28 mouse cellular contexts compared by ENCODE assay signal in genomic region chr19:43784761-43785160, GRCm38 (mm10). TPM values are rescaled to one million over a fixed set of nuclear protein-coding genes. Genes with fewer than 3 reads are reported as not detected.
A peak's percentile ranks its signal among the peaks of the same experiment; 100 is the strongest.
DNase-seq lines count a peak whose midpoint lies in the region; ATAC-seq and TF ChIP-seq lines count a peak whose summit lies in the region.
"Had no signal": no experiment of that assay in that cellular context is flagged by ENCODE, and none has a peak within 500 bp of the region (broad histone marks: within the 10 kb centered on the region; RNA-seq: fewer than 3 reads in every experiment).

No protein-coding gene starts in this region.

- no peak for ATAC-seq in liver, embryonic 12.5 days
- ATAC-seq in liver, embryonic 11.5 days (replicated peaks; ENCODE audit: low FRiP score): no peak
- ATAC-seq in intestine, postnatal 0 days: no peak
- ATAC-seq in liver, postnatal 0 days: no peak
- ATAC-seq: forebrain, embryonic 16.5 days; midbrain, embryonic 13.5 days had no signal

- 47% methylated on average over 8 of the region's 8 CpGs for WGBS in liver, embryonic 12.5 days (ENCODE audit: insufficient replicate concordance)
- 61% methylated on average over 8 of the region's 8 CpGs for WGBS in liver, embryonic 11.5 days
- WGBS in intestine, postnatal 0 days: 55% methylated on average over 8 of the region's 8 CpGs
- WGBS in liver, postnatal 0 days (ENCODE audit: insufficient replicate concordance): 36% methylated on average over 8 of the region's 8 CpGs
- WGBS in embryonic facial prominence, embryonic 10.5 days: 87% methylated on average over 8 of the region's 8 CpGs

- no peak for TF ChIP-seq CTCF in intestine, postnatal 0 days (IDR thresholded peaks at IDR 0.05; ENCODE audit: low read depth)
- no peak for TF ChIP-seq CTCF in liver, postnatal 0 days (IDR thresholded peaks at IDR 0.05; ENCODE audit: low read depth)

- no peaks in the 10 kb centered on the region for H3K9me3 ChIP-seq in liver, embryonic 12.5 days (replicated peaks)
- H3K9me3 ChIP-seq in liver, embryonic 11.5 days (ENCODE audit: control insufficient read depth, low read length): no peaks in the 10 kb centered on the region
- no peaks in the 10 kb centered on the region for H3K9me3 ChIP-seq in intestine, postnatal 0 days (ENCODE audit: control insufficient read depth)
- H3K9me3 ChIP-seq in liver, postnatal 0 days (ENCODE audit: low read length): no peaks in the 10 kb centered on the region
- H3K9me3 ChIP-seq in embryonic facial prominence, embryonic 10.5 days: no peaks in the 10 kb centered on the region
- H3K9me3 ChIP-seq: heart, embryonic 13.5 days; lung, embryonic 15.5 days; midbrain, embryonic 13.5 days; stomach, embryonic 15.5 days had no signal

- H3K27me3 ChIP-seq in liver, embryonic 12.5 days (replicated peaks): no peaks in the 10 kb centered on the region
- H3K27me3 ChIP-seq in liver, embryonic 11.5 days (replicated peaks; ENCODE audit: control insufficient read depth, insufficient read depth, low read length): no peaks in the 10 kb centered on the region
- H3K27me3 ChIP-seq in intestine, postnatal 0 days (replicated peaks; ENCODE audit: control insufficient read depth, insufficient read depth, low read length): no peaks in the 10 kb centered on the region
- no peaks in the 10 kb centered on the region for H3K27me3 ChIP-seq in liver, postnatal 0 days (ENCODE audit: insufficient read depth, low read length)
- no peaks in the 10 kb centered on the region for H3K27me3 ChIP-seq in embryonic facial prominence, embryonic 10.5 days (replicated peaks; ENCODE audit: low read depth, poor library complexity, severe bottlenecking)
- H3K27me3 ChIP-seq: lung, embryonic 15.5 days; midbrain, embryonic 13.5 days; stomach, embryonic 15.5 days had no signal

- H3K4me3 ChIP-seq in liver, embryonic 12.5 days: no peak overlapping the region
- no peak overlapping the region for H3K4me3 ChIP-seq in liver, embryonic 11.5 days (ENCODE audit: low read depth, low read length)
- H3K4me3 ChIP-seq in intestine, postnatal 0 days (ENCODE audit: low read depth, low read length): peak overlapping the region; percentile 41
- H3K4me3 ChIP-seq in liver, postnatal 0 days (ENCODE audit: low read depth, low read length): peak overlapping the region; percentile 43
- H3K4me3 ChIP-seq in embryonic facial prominence, embryonic 10.5 days: no peak overlapping the region
- H3K4me3 ChIP-seq: gastrocnemius, adult 2 months; heart, embryonic 13.5 days; lung, embryonic 15.5 days; midbrain, embryonic 13.5 days; stomach, embryonic 15.5 days had no signal

- no peak overlapping the region for H3K9ac ChIP-seq in liver, embryonic 12.5 days
- H3K9ac ChIP-seq in liver, embryonic 11.5 days (ENCODE audit: low read depth, low read length): no peak overlapping the region
- H3K9ac ChIP-seq in intestine, postnatal 0 days (ENCODE audit: low read depth, low read length): peak overlapping the region; percentile 65
- peak overlapping the region; percentile 61 for H3K9ac ChIP-seq in liver, postnatal 0 days (replicated peaks)
- H3K9ac ChIP-seq: heart, embryonic 13.5 days; hindbrain, embryonic 14.5 days; lung, embryonic 15.5 days; midbrain, embryonic 13.5 days; stomach, embryonic 15.5 days had no signal

- peak overlapping the region; percentile 32 for H3K4me2 ChIP-seq in liver, embryonic 12.5 days
- H3K4me2 ChIP-seq in liver, embryonic 11.5 days: no peak overlapping the region
- peak overlapping the region; percentile 45 for H3K4me2 ChIP-seq in intestine, postnatal 0 days (replicated peaks; ENCODE audit: low read depth)
- H3K4me2 ChIP-seq in liver, postnatal 0 days (ENCODE audit: low read depth, low read length): peak overlapping the region; percentile 47
- H3K4me2 ChIP-seq: heart, embryonic 13.5 days; hindbrain, embryonic 14.5 days; lung, embryonic 15.5 days; midbrain, embryonic 13.5 days; stomach, embryonic 15.5 days had no signal

- H3K4me1 ChIP-seq in liver, embryonic 12.5 days: peaks cover 8% of the 10 kb centered on the region; the same call in 1 of the 2 replicates
- no peaks in the 10 kb centered on the region for H3K4me1 ChIP-seq in liver, embryonic 11.5 days (replicated peaks; ENCODE audit: control insufficient read depth, insufficient read depth, low read length)
- H3K4me1 ChIP-seq in intestine, postnatal 0 days (replicated peaks; ENCODE audit: control insufficient read depth, insufficient read depth, low read length): no peaks in the 10 kb centered on the region
- H3K4me1 ChIP-seq in liver, postnatal 0 days (ENCODE audit: insufficient read depth): no peaks in the 10 kb centered on the region
- H3K4me1 ChIP-seq in embryonic facial prominence, embryonic 10.5 days: no peaks in the 10 kb centered on the region
- H3K4me1 ChIP-seq: heart, embryonic 13.5 days; lung, embryonic 15.5 days; midbrain, embryonic 13.5 days; stomach, embryonic 15.5 days had no signal

- H3K27ac ChIP-seq in liver, embryonic 12.5 days: no peak overlapping the region
- no peak overlapping the region for H3K27ac ChIP-seq in liver, embryonic 11.5 days (ENCODE audit: low read depth, low read length)
- peak overlapping the region; percentile 76 for H3K27ac ChIP-seq in intestine, postnatal 0 days (ENCODE audit: low read depth, low read length)
- peak overlapping the region; percentile 80 for H3K27ac ChIP-seq in liver, postnatal 0 days (ENCODE audit: low read depth)
- H3K27ac ChIP-seq in embryonic facial prominence, embryonic 10.5 days (replicated peaks): no peak overlapping the region
- H3K27ac ChIP-seq: gastrocnemius, adult 2 months; heart, embryonic 13.5 days; hindbrain, embryonic 14.5 days; lung, embryonic 15.5 days; midbrain, embryonic 13.5 days; stomach, embryonic 15.5 days had no signal

- no peaks in the 10 kb centered on the region for H3K36me3 ChIP-seq in liver, embryonic 12.5 days
- H3K36me3 ChIP-seq in liver, embryonic 11.5 days (ENCODE audit: control insufficient read depth, insufficient read depth, low read length): no peaks in the 10 kb centered on the region
- H3K36me3 ChIP-seq in intestine, postnatal 0 days (ENCODE audit: control insufficient read depth, insufficient read depth): no peaks in the 10 kb centered on the region
- H3K36me3 ChIP-seq in liver, postnatal 0 days (replicated peaks; ENCODE audit: insufficient read depth, low read length): 0 out of 2 replicates have a peak, but pooled peaks cover 3% of the 10 kb centered on the region
- no peaks in the 10 kb centered on the region for H3K36me3 ChIP-seq in embryonic facial prominence, embryonic 10.5 days (replicated peaks)
- H3K36me3 ChIP-seq: heart, embryonic 13.5 days; lung, embryonic 15.5 days; midbrain, embryonic 13.5 days; stomach, embryonic 15.5 days had no signal

- no peak for DNase-seq in liver, embryonic 11.5 days (ENCODE audit: low spot score)
- DNase-seq in liver, postnatal 0 days: no peak
- no peak for DNase-seq in gastrocnemius, postnatal 4 days (ENCODE audit: low spot score in 2 of 2)
- no peak for DNase-seq in spleen, adult 18-20 months
- no peak for DNase-seq in embryonic facial prominence, embryonic 10.5 days (ENCODE audit: low spot score)
- DNase-seq: adrenal gland, postnatal 25 days; B cell, adult 2 months; cerebellum, adult 8-10 months; gastrocnemius, adult 2 months; gastrocnemius, postnatal 36 days; heart, postnatal 10 days; kidney, adult 8-10 months; kidney, postnatal 25 days; left cerebral cortex, postnatal 4 days; lung, postnatal 36 days; thymus, postnatal 14 days had no signal

- no peak for TF ChIP-seq EP300 in liver, postnatal 0 days (IDR thresholded peaks at IDR 0.05; ENCODE audit: low read depth)

RNA-seq across cellular contexts. Expression of gene Abcc2, which starts 2.8 kb away (rescaled TPM):
- 8.2 and 8.8 TPM in 2 replicates for polyA plus RNA-seq in liver, embryonic 12.5 days (2016; fragmentation: Nextera tagmentation; extraction: Ambion mirVana)
- polyA plus RNA-seq in liver, embryonic 11.5 days (2014; fragmentation: Nextera tagmentation; extraction: Ambion mirVana): 4.5 and 5.1 TPM in 2 replicates
- 90.5 and 129 TPM in 2 replicates for polyA plus RNA-seq in intestine, postnatal 0 days (2015; fragmentation: Nextera tagmentation; extraction: Ambion mirVana)
- 37.7 and 38.3 TPM in 2 replicates for polyA plus RNA-seq in liver, postnatal 0 days (2015; fragmentation: Nextera tagmentation; extraction: Ambion mirVana)
- under 1 TPM; 0.17 to 0.54 TPM for total RNA-seq in gastrocnemius, postnatal 4 days (2021)
- polyA plus RNA-seq in embryonic facial prominence, embryonic 10.5 days (2016; fragmentation: Nextera tagmentation; extraction: Ambion mirVana): 0.05 TPM in 1 of 2 replicates, not detected in the other
- total RNA-seq: gastrocnemius, adult 2 months; gastrocnemius, postnatal 36 days; heart, adult 8-10 months; heart, postnatal 10 days; hematopoietic stem cell, adult 5-6 weeks; megakaryocyte-erythroid progenitor cell, adult 5-6 weeks had no signal
- polyA plus RNA-seq: forebrain, embryonic 11.5 days; forebrain, embryonic 16.5 days; heart, embryonic 13.5 days had no signal

RNA-seq across cellular contexts. Expression of gene Cox15, which starts 32.0 kb away (rescaled TPM):
- polyA plus RNA-seq in liver, embryonic 12.5 days (2016; fragmentation: Nextera tagmentation; extraction: Ambion mirVana): 9.7 and 10.4 TPM in 2 replicates
- polyA plus RNA-seq in liver, embryonic 11.5 days (2014; fragmentation: Nextera tagmentation; extraction: Ambion mirVana): 12.3 and 14.0 TPM in 2 replicates
- 15.3 and 16.8 TPM in 2 replicates for polyA plus RNA-seq in intestine, postnatal 0 days (2015; fragmentation: Nextera tagmentation; extraction: Ambion mirVana)
- 3.4 and 3.5 TPM in 2 replicates for polyA plus RNA-seq in liver, postnatal 0 days (2015; fragmentation: Nextera tagmentation; extraction: Ambion mirVana)
- 10 to 100 TPM; 27.8 to 28.8 TPM for total RNA-seq in gastrocnemius, postnatal 4 days (2021)
- polyA plus RNA-seq in embryonic facial prominence, embryonic 10.5 days (2016; fragmentation: Nextera tagmentation; extraction: Ambion mirVana): 10.9 and 16.2 TPM in 2 replicates

RNA-seq across cellular contexts. Expression of gene Cutc, which starts 32.0 kb away (rescaled TPM):
- 14.5 and 16.5 TPM in 2 replicates for polyA plus RNA-seq in liver, embryonic 12.5 days (2016; fragmentation: Nextera tagmentation; extraction: Ambion mirVana)
- 19.4 and 22.3 TPM in 2 replicates for polyA plus RNA-seq in liver, embryonic 11.5 days (2014; fragmentation: Nextera tagmentation; extraction: Ambion mirVana)
- polyA plus RNA-seq in intestine, postnatal 0 days (2015; fragmentation: Nextera tagmentation; extraction: Ambion mirVana): 21.2 and 23.2 TPM in 2 replicates
- polyA plus RNA-seq in liver, postnatal 0 days (2015; fragmentation: Nextera tagmentation; extraction: Ambion mirVana): 17.1 and 17.6 TPM in 2 replicates
- 10 to 100 TPM in 1 of 2 experiments, 1 to 10 TPM in 1; 8.8 to 11.3 TPM for total RNA-seq in gastrocnemius, postnatal 4 days (2021)
- polyA plus RNA-seq in embryonic facial prominence, embryonic 10.5 days (2016; fragmentation: Nextera tagmentation; extraction: Ambion mirVana): 14.4 and 14.8 TPM in 2 replicates

Comparison
In these comparisons a context has a peak if more than half of its experiments do, and no peak if none do; other contexts are left out.
1. H3K27ac ChIP-seq: peak in intestine, postnatal 0 days (single experiment) and liver, postnatal 0 days (single experiment); none in liver, embryonic 12.5 days (single experiment), liver, embryonic 11.5 days (single experiment) and embryonic facial prominence, embryonic 10.5 days (single experiment).
2. H3K4me3 ChIP-seq: peak in intestine, postnatal 0 days (single experiment) and liver, postnatal 0 days (single experiment); none in liver, embryonic 12.5 days (single experiment), liver, embryonic 11.5 days (single experiment) and embryonic facial prominence, embryonic 10.5 days (single experiment).
3. H3K9ac ChIP-seq: peak in intestine, postnatal 0 days (single experiment) and liver, postnatal 0 days (single experiment); none in liver, embryonic 12.5 days (single experiment) and liver, embryonic 11.5 days (single experiment).